Mouse (Mus musculus) cortical plate, adult 2 months (tissue): ENCODE results near the gene Slc13a4.

Experiments
- CTCF ChIP-seq: fragments of 200-500 bp; IDR thresholded peaks from 2 replicates; pipeline ENCODE4 v1.5.1; 2011; ENCODE audit warnings: mild to moderate bottlenecking, control low read depth, low read length; ENCODE audit not compliant: insufficient read depth; ENCODE audit errors: extremely low read depth
- POLR2A ChIP-seq: fragments of 200-500 bp; IDR thresholded peaks from 2 replicates; pipeline ENCODE4 v1.6.1; 2011; ENCODE audit warnings: mild to moderate bottlenecking, low read length, control low read depth; ENCODE audit not compliant: insufficient read depth; ENCODE audit errors: extremely low read depth

- TF ChIP-seq CTCF (no peak), POLR2A (no peak)
Measured at GRCm38 (mm10) chr6:35245086-35245485, 62.8 kb downstream of the Slc13a4 start.
